Mouse (Mus musculus): Measurements from ENCODE around the gene Ehbp1. TPM values are rescaled to one million over a fixed set of nuclear protein-coding genes. Genes with fewer than 3 reads are reported as not detected.
A peak's percentile ranks its signal among the peaks of the same experiment; 100 is the strongest.

The Ehbp1 gene
- total and polyA plus RNA-seq, 3 experiments, result 2.5 to 4.0 (median 3.1) TPM

- in situ Hi-C loops (cut with MboI; ENCODE audit: low pct_ligation_motif_present, low pct_unique_long_range_greater_than_20kb, low sequenced_read_pairs) (no loop called here), dilution Hi-C loops (cut with MboI; ENCODE audit: extremely low pct_ligation_motif_present, extremely low pct_unique_long_range_greater_than_20kb, low sequenced_read_pairs) (no loop called here)
- H3K4me2 ChIP-seq (ENCODE audit: insufficient read depth, low read depth, poor library complexity, severe bottlenecking), result no peak overlapping the region
- peaks cover 8 to 19% of the 10 kb centered on the region in 2 experiments for H3K4me1 ChIP-seq (ENCODE audit: control insufficient read depth in 1 of 2, insufficient read depth in 2 of 2)
- no peaks in the 10 kb centered on the region for H3K9me3 ChIP-seq (replicated peaks; ENCODE audit: low read length)
- no peak for TF ChIP-seq POLR2AphosphoS2 (IDR thresholded peaks at IDR 0.05; ENCODE audit: low read depth, low read length)
- TF ChIP-seq CHD1 (IDR thresholded peaks at IDR 0.05; ENCODE audit: low read depth, low read length), result no peak
- no peak for TF ChIP-seq E2F4 (IDR thresholded peaks at IDR 0.05; ENCODE audit: insufficient replicate concordance, low read depth, low read length)
- TF ChIP-seq HCFC1 (IDR thresholded peaks at IDR 0.05; ENCODE audit: low read depth, low read length), result no peak
- TF ChIP-seq NRF1 (IDR thresholded peaks at IDR 0.05; ENCODE audit: low read depth, low read length), result no peak
- H3K27ac ChIP-seq (ENCODE audit: insufficient read depth, low read depth), result no peak overlapping the region
- no peak overlapping the region for H3K9ac ChIP-seq (ENCODE audit: insufficient read depth, low read depth)
- DNase-seq (ENCODE audit: extremely low read depth), result no peak
- H3K27me3 ChIP-seq (replicated peaks), result no peaks in the 10 kb centered on the region
- no peak overlapping the region for H3K4me3 ChIP-seq (replicated peaks in 1 of 3; ENCODE audit: low read depth in 2 of 3, low read length in 2 of 3, poor library complexity in 1 of 3)
- H3K79me2 ChIP-seq (replicated peaks; ENCODE audit: control insufficient read depth, extremely low read depth, insufficient read depth, poor library complexity, severe bottlenecking), result no peaks in the 10 kb centered on the region
- peaks cover 0 to 5% of the 10 kb centered on the region in 2 experiments for H3K36me3 ChIP-seq (replicated peaks in 1 of 2; ENCODE audit: control insufficient read depth in 1 of 2, insufficient read depth in 1 of 2, low read length in 1 of 2)
These were observed 111.2 kb downstream of the Ehbp1 start for GRCm38 (mm10) chr11:22230906-22231305.

- dilution Hi-C loops (cut with MboI; ENCODE audit: extremely low pct_ligation_motif_present, extremely low pct_unique_long_range_greater_than_20kb, low sequenced_read_pairs), result no loop called here
- no peaks in the 10 kb centered on the region for H3K27me3 ChIP-seq (replicated peaks)
- no peak overlapping the region for H3K27ac ChIP-seq (ENCODE audit: insufficient read depth, low read depth)
- H3K4me1 ChIP-seq (ENCODE audit: control insufficient read depth in 1 of 2, insufficient read depth in 2 of 2), result peaks cover 3 to 8% of the 10 kb centered on the region in 2 experiments; a peak in 2 of 4 replicates
- in situ Hi-C loops (cut with MboI; ENCODE audit: low pct_ligation_motif_present, low pct_unique_long_range_greater_than_20kb, low sequenced_read_pairs), result loop anchor here (5.0 to 10.0 kb wide), 2 partner anchors 387 to 729 kb away; no protein-coding TSS in a partner anchor
- H3K4me2 ChIP-seq (ENCODE audit: insufficient read depth, low read depth, poor library complexity, severe bottlenecking), result no peak overlapping the region
- no peaks in the 10 kb centered on the region for H3K79me2 ChIP-seq (replicated peaks; ENCODE audit: control insufficient read depth, extremely low read depth, insufficient read depth, poor library complexity, severe bottlenecking)
- H3K4me3 ChIP-seq (replicated peaks in 1 of 3; ENCODE audit: low read depth in 2 of 3, low read length in 2 of 3, poor library complexity in 1 of 3), result no peak overlapping the region
- no peak overlapping the region for H3K9ac ChIP-seq (ENCODE audit: insufficient read depth, low read depth)
- H3K36me3 ChIP-seq (replicated peaks in 1 of 2; ENCODE audit: control insufficient read depth in 1 of 2, insufficient read depth in 1 of 2, low read length in 1 of 2), result peaks cover 0 to 2% of the 10 kb centered on the region in 2 experiments
- no peaks in the 10 kb centered on the region for H3K9me3 ChIP-seq (replicated peaks; ENCODE audit: low read length)
- peak; percentile 49 for DNase-seq (ENCODE audit: extremely low read depth)
- TF ChIP-seq MYC (IDR thresholded peaks at IDR 0.05; ENCODE audit: low read depth, low read length) (peak; percentile 37; the same call in 1 of the 2 replicates), NELFE (IDR thresholded peaks at IDR 0.05; ENCODE audit: low read depth, low read length) (no peak), TBP (conservative IDR thresholded peaks at IDR 0.05; ENCODE audit: low read depth, low read length) (no peak), PAX5 (IDR thresholded peaks at IDR 0.05; ENCODE audit: low read length) (no peak), ELF1 (IDR thresholded peaks at IDR 0.05; ENCODE audit: low read depth, low read length) (no peak), ZNF384 (IDR thresholded peaks at IDR 0.05; ENCODE audit: low read depth, low read length) (no peak), POLR2AphosphoS2 (IDR thresholded peaks at IDR 0.05; ENCODE audit: low read depth, low read length) (no peak), E2F4 (IDR thresholded peaks at IDR 0.05; ENCODE audit: insufficient replicate concordance, low read depth, low read length) (no peak), KAT2A (IDR thresholded peaks at IDR 0.05; ENCODE audit: insufficient replicate concordance, low read length) (no peak), HCFC1 (IDR thresholded peaks at IDR 0.05; ENCODE audit: low read depth, low read length) (no peak), MAFK (IDR thresholded peaks at IDR 0.05; ENCODE audit: insufficient replicate concordance, low read length) (peak; percentile 70; the same call in 1 of the 2 replicates), JUND (conservative IDR thresholded peaks at IDR 0.05; ENCODE audit: low read depth, low read length) (no peak), MEF2A (IDR thresholded peaks at IDR 0.05; ENCODE audit: borderline replicate concordance, low read depth, low read length) (no peak), SMC3 (IDR thresholded peaks at IDR 0.05; ENCODE audit: low read depth, low read length) (peak; percentile 82), TCF12 (IDR thresholded peaks at IDR 0.05; ENCODE audit: low read depth, low read length) (no peak), RAD21 (IDR thresholded peaks at IDR 0.05; ENCODE audit: low read depth, low read length) (peak; percentile 96), ETS1 (conservative IDR thresholded peaks at IDR 0.05; ENCODE audit: low read depth, low read length) (no peak), MAZ (IDR thresholded peaks at IDR 0.05; ENCODE audit: low read depth, low read length) (no peak), BHLHE40 (IDR thresholded peaks at IDR 0.05; ENCODE audit: low read depth, low read length) (no peak), CTCF (conservative IDR thresholded peaks at IDR 0.05 in 1 of 2, IDR thresholded peaks at IDR 0.05 in 1 of 2; ENCODE audit: low read depth in 2 of 2, low read length in 2 of 2) (peak; percentile 35 to 91; a peak in 3 of 4 replicates), POLR2A (IDR thresholded peaks at IDR 0.05; ENCODE audit: low read depth, low read length) (no peak), EP300 (IDR thresholded peaks at IDR 0.05; ENCODE audit: low read length) (no peak), JUN (IDR thresholded peaks at IDR 0.05; ENCODE audit: insufficient read depth, low read depth, low read length) (no peak), UBTF (IDR thresholded peaks at IDR 0.05; ENCODE audit: low read depth, low read length) (no peak), MXI1 (IDR thresholded peaks at IDR 0.05; ENCODE audit: low read depth, low read length) (no peak), SIN3A (IDR thresholded peaks at IDR 0.05; ENCODE audit: low read length) (no peak), RCOR1 (conservative IDR thresholded peaks at IDR 0.05; ENCODE audit: low read depth, low read length) (no peak), NRF1 (IDR thresholded peaks at IDR 0.05; ENCODE audit: low read depth, low read length) (no peak), ZKSCAN1 (IDR thresholded peaks at IDR 0.05; ENCODE audit: borderline replicate concordance, low read depth, low read length) (no peak), USF1 (IDR thresholded peaks at IDR 0.05; ENCODE audit: low read depth, low read length) (no peak), USF2 (conservative IDR thresholded peaks at IDR 0.05; ENCODE audit: low read depth, low read length) (no peak), MAX (IDR thresholded peaks at IDR 0.05; ENCODE audit: low read length) (no peak)
These were observed 116.5 kb downstream of the Ehbp1 start for GRCm38 (mm10) chr11:22225619-22226018.

All from CH12.LX (cell line).